Mouse (Mus musculus): ENCODE data around the gene Fhad1.

- TF ChIP-seq CTCF (IDR thresholded peaks at IDR 0.05; ENCODE audit: low read depth) (no peak), EP300 (optimal IDR thresholded peaks at IDR 0.05) (no peak)
Measured at GRCm38 (mm10) chr4:141845999-141846398, 168.9 kb downstream of the Fhad1 start, which contains the start of gene Ctrc.

All from stomach, postnatal 0 days (tissue).